Mouse (Mus musculus): ENCODE results near the gene Axin2. TPM values are rescaled to one million over a fixed set of nuclear protein-coding genes. Genes with fewer than 3 reads are reported as not detected.
A peak's percentile ranks its signal among the peaks of the same experiment; 100 is the strongest.

The Axin2 gene
- polyA plus RNA-seq, 1 experiment, result 17.5 TPM

DNA sequence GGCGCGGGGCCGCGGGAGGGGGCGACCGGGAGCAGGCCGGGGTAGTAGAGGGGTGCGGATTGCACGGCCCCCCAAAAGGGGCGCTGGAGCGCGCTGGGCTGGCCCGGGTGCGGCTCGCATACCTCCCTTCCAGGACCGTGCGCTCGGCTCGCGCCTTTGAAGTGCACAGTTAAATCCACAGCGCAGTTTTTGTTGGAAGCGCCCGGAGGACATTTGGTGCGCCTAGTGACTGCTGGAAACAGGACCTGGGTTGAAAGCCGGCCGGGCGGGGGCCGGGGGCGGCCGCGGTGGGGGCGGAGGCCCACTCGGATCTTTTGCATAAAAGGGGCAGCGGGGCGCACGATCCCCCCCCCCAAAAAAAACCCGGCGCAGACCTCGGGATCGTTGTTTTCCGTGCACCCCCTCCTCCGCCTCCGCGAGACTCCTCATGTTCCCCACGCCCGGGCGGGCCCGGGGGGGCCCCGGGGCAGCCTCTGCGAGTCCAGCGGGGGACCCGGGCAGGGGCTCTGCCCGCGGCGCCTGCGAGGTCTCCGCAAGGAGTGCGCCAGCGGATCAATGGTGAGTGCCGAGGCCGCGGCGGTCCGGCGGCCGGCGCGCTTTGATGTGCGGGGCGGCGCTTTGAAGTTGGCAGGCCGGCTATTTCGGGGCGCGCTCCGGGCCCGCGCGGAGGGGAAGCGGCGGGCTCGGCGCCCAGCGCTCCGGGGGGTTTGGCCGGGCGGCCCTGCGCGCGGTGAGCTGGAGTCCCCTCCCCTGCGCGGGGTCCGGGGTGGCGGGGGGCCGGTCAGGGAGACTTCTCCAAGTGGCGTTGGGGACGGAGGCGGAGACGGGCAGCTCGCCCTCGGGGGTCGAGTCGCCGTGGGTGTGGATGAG is 722 bp downstream of the Axin2 start:
- H3K4me3 ChIP-seq (replicated peaks; ENCODE audit: insufficient read depth, low read depth, low read length), result peak overlapping the region; percentile 86
- peaks cover 15% of the 10 kb centered on the region for H3K4me1 ChIP-seq (ENCODE audit: control insufficient read depth, insufficient read depth, low read length)
- no peaks in the 10 kb centered on the region for H3K27me3 ChIP-seq (ENCODE audit: control insufficient read depth, insufficient read depth, low read length)
- WGBS, result under 1% methylated on average over 104 of the region's 104 CpGs
- peak overlapping the region; percentile 91 for H3K27ac ChIP-seq (ENCODE audit: insufficient read depth, low read length)
- no peak for TF ChIP-seq CTCF (IDR thresholded peaks at IDR 0.05; ENCODE audit: borderline replicate concordance, insufficient read depth, low read depth, low read length)
- TF ChIP-seq POLR2A (IDR thresholded peaks at IDR 0.05; ENCODE audit: borderline replicate concordance, insufficient read depth, low read length), result no peak; the same call in 1 of the 2 replicates
- peak; percentile 85 to 87 for DNase-seq

DNA sequence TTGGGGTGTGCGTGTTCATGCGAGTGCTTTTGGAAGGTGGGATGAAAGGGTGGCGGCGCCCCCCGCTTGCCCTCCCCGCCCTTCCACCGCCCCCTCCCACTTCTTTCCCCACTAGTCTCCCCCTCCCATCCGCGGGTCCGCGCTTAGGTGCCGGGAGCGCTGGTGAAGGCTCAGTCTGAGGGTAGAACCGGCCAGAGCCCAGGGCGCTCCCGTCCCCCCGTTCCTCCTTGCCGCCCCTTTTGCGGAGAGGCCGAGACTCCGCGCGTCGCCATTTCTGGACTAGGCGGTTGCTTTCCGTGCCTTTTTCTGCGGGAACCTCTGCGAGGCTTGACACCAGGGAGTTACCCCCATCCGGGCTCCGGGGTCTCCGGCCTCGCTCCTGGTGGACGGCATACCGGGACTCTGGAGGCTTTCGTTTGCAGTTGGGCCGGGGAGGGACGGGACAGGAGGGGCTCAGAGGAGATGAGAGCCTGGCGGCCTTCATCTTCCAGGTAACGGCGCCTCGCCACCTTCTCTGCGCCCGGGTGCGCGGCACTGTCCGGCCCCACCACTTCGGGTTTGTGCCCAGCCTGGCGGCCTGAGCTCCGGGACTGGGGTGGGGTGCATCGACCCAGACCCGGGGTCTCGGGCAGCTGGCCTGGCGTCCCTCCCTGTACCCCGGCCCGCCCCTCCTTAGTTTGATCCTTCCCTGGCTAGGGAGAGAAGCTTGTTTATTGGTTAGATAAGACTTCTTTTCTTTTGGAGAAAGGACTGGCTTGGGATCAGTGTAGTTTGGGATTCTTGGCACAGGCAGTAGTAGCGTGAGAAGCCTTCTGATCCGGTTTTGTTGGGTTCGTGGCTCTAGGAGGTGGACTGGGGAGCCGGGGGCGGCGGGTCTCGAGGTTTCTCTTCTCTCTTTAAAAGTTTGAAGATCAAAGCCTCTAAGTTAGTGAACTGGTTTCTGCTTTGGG is 1.6 kb downstream of the Axin2 start:
- Histone ChIP-seq H3K4me1 (ENCODE audit: control insufficient read depth, insufficient read depth, low read length) (peaks cover 21% of the 10 kb centered on the region), H3K27ac (ENCODE audit: insufficient read depth, low read length) (peak overlapping the region; percentile 70), H3K4me3 (replicated peaks; ENCODE audit: insufficient read depth, low read depth, low read length) (peak overlapping the region; percentile 86), H3K27me3 (ENCODE audit: control insufficient read depth, insufficient read depth, low read length) (no peaks in the 10 kb centered on the region)
- DNase-seq, result peak; percentile 49 to 66
- under 1% methylated on average over 58 of the region's 62 CpGs for WGBS
- TF ChIP-seq CTCF (IDR thresholded peaks at IDR 0.05; ENCODE audit: borderline replicate concordance, insufficient read depth, low read depth, low read length) (no peak), POLR2A (IDR thresholded peaks at IDR 0.05; ENCODE audit: borderline replicate concordance, insufficient read depth, low read length) (no peak)

DNA sequence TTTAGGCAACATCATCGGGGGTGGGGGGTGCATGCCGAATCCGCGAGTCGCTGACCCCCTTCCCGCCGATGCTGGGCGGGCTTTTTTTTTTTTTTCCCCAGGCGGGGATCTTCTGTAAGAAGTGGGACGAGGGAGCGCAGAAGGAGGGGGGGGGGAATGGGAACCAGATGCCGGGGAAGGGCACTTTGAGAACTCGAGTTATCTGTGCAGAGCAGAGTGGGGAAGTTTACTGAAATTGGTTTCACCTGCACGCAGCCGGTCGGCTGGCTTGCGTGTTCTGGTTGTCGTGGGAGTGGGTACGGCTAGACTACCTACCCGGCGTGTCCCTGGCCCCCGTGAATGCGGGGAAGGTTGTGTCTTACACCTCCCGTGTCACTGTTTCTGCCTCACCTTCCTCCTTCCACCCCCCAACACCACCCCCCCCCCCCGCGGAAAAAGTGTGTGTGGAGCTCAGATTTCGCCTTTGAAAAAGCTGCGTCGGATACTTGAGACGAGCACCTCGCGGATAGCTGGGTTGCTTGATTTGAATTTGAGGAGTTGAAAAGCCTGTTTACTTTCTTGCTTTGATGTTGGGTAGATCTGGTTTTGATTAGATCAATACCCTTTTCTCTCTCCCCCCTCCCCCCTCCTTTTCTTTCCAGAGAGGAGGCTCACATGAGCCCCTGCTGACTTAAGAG is 2.5 kb downstream of the Axin2 start:
- Histone ChIP-seq H3K4me1 (ENCODE audit: control insufficient read depth, insufficient read depth, low read length) (peaks cover 21% of the 10 kb centered on the region), H3K27me3 (ENCODE audit: control insufficient read depth, insufficient read depth, low read length) (no peaks in the 10 kb centered on the region), H3K4me3 (replicated peaks; ENCODE audit: insufficient read depth, low read depth, low read length) (peak overlapping the region; percentile 86), H3K27ac (ENCODE audit: insufficient read depth, low read length) (no peak overlapping the region)
- WGBS, result 2% methylated on average over 32 of the region's 32 CpGs
- no peak for DNase-seq
- no peak for TF ChIP-seq POLR2A (IDR thresholded peaks at IDR 0.05; ENCODE audit: borderline replicate concordance, insufficient read depth, low read length)
- no peak for TF ChIP-seq CTCF (IDR thresholded peaks at IDR 0.05; ENCODE audit: borderline replicate concordance, insufficient read depth, low read depth, low read length)

DNA sequence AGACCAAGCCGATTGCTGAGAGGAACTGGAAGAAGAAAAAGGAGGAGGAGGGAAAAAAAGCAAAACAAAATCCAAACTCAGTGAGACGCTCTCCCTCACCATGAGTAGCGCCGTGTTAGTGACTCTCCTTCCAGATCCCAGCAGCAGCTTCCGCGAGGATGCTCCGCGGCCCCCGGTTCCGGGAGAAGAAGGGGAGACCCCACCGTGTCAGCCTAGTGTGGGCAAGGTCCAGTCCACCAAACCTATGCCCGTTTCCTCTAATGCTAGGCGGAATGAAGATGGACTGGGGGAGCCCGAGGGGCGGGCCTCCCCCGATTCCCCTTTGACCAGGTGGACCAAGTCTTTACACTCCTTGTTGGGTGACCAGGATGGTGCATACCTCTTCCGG is 3.0 kb downstream of the Axin2 start:
- H3K27ac ChIP-seq (ENCODE audit: insufficient read depth, low read length), result no peak overlapping the region
- no peak for DNase-seq
- peaks cover 23% of the 10 kb centered on the region for H3K4me1 ChIP-seq (ENCODE audit: control insufficient read depth, insufficient read depth, low read length)
- no peak for TF ChIP-seq POLR2A (IDR thresholded peaks at IDR 0.05; ENCODE audit: borderline replicate concordance, insufficient read depth, low read length)
- no peak for TF ChIP-seq CTCF (IDR thresholded peaks at IDR 0.05; ENCODE audit: borderline replicate concordance, insufficient read depth, low read depth, low read length)
- peak overlapping the region; percentile 86 for H3K4me3 ChIP-seq (replicated peaks; ENCODE audit: insufficient read depth, low read depth, low read length)
- WGBS, result 15% methylated on average over 17 of the region's 17 CpGs
- no peaks in the 10 kb centered on the region for H3K27me3 ChIP-seq (ENCODE audit: control insufficient read depth, insufficient read depth, low read length)

DNA sequence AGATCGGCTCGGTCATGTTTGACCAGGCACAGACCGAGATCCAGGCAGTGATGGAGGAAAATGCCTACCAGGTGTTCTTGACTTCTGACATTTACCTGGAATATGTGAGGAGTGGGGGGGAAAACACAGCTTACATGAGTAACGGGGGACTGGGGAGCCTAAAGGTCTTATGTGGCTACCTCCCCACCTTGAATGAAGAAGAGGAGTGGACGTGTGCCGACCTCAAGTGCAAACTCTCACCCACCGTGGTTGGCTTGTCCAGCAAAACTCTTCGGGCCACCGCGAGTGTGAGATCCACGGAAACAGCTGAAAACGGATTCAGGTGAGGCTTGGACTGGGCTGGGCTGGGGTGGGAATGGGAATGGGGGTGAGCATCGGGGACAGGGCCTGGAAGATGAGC is 3.6 kb downstream of the Axin2 start:
- DNase-seq, result no peak
- 51% methylated on average over 13 of the region's 13 CpGs for WGBS
- peak overlapping the region; percentile 86 for H3K4me3 ChIP-seq (replicated peaks; ENCODE audit: insufficient read depth, low read depth, low read length)
- no peaks in the 10 kb centered on the region for H3K27me3 ChIP-seq (ENCODE audit: control insufficient read depth, insufficient read depth, low read length)
- no peak for TF ChIP-seq POLR2A (IDR thresholded peaks at IDR 0.05; ENCODE audit: borderline replicate concordance, insufficient read depth, low read length)
- no peak for TF ChIP-seq CTCF (IDR thresholded peaks at IDR 0.05; ENCODE audit: borderline replicate concordance, insufficient read depth, low read depth, low read length)
- no peak overlapping the region for H3K27ac ChIP-seq (ENCODE audit: insufficient read depth, low read length)
- peaks cover 29% of the 10 kb centered on the region for H3K4me1 ChIP-seq (ENCODE audit: control insufficient read depth, insufficient read depth, low read length)

DNA sequence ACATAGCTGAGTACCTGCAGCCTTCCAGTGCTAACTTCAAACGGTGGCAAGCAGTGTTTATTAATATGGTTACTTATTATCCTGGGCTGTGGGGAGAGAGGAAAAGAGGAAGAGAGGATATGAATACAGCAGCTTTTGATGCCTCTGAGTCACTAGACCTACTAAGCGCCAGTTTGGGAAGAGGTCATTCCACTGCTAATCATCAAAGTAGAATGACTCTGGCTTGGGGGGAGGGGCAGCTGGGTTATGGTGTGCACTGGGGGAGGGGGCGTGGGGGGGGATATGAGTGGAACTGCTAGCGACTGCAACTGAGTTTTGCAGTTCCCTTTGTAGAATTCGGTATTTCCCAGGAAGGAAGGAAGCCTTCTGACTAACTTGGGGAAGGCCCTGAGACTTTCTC is 4.2 kb downstream of the Axin2 start:
- 42% methylated on average over 5 of the region's 5 CpGs for WGBS
- TF ChIP-seq CTCF (IDR thresholded peaks at IDR 0.05; ENCODE audit: borderline replicate concordance, insufficient read depth, low read depth, low read length) (no peak), POLR2A (IDR thresholded peaks at IDR 0.05; ENCODE audit: borderline replicate concordance, insufficient read depth, low read length) (no peak)
- H3K4me3 ChIP-seq (replicated peaks; ENCODE audit: insufficient read depth, low read depth, low read length), result no peak overlapping the region
- H3K27me3 ChIP-seq (ENCODE audit: control insufficient read depth, insufficient read depth, low read length), result no peaks in the 10 kb centered on the region
- H3K27ac ChIP-seq (ENCODE audit: insufficient read depth, low read length), result no peak overlapping the region
- DNase-seq, result no peak
- peaks cover 34% of the 10 kb centered on the region for H3K4me1 ChIP-seq (ENCODE audit: control insufficient read depth, insufficient read depth, low read length)

DNA sequence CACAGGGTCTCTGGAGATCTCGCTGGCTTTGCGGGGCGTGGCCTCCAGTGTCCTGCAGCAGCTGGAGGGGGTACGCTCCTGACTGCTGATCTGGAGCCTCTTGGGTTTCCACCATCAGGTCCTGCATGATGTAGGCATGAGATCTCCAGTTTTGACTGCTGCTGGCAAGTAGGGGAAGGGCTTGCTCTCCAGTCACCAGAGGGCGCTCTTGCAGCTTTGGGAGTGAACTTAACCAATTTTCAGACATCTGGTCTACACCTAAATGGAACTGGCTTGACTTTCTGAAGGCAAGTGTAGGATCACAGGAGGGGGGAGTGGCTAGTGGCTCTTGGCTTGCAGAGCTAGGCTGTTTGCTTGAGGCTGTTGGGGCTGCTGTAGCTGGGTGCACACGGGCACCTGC is 5.1 kb downstream of the Axin2 start:
- Histone ChIP-seq H3K27ac (ENCODE audit: insufficient read depth, low read length) (no peak overlapping the region), H3K4me1 (ENCODE audit: control insufficient read depth, insufficient read depth, low read length) (peaks cover 42% of the 10 kb centered on the region), H3K4me3 (replicated peaks; ENCODE audit: insufficient read depth, low read depth, low read length) (peak overlapping the region; percentile 15), H3K27me3 (ENCODE audit: control insufficient read depth, insufficient read depth, low read length) (no peaks in the 10 kb centered on the region)
- DNase-seq, result peak; percentile 82 to 85
- TF ChIP-seq CTCF (IDR thresholded peaks at IDR 0.05; ENCODE audit: borderline replicate concordance, insufficient read depth, low read depth, low read length) (peak; percentile 88), POLR2A (IDR thresholded peaks at IDR 0.05; ENCODE audit: borderline replicate concordance, insufficient read depth, low read length) (no peak)
- 13% methylated on average over 6 of the region's 6 CpGs for WGBS

All from cerebellum, adult 2 months (tissue).